18 mouse cellular contexts compared by ENCODE assay signal in the genomic region with DNA sequence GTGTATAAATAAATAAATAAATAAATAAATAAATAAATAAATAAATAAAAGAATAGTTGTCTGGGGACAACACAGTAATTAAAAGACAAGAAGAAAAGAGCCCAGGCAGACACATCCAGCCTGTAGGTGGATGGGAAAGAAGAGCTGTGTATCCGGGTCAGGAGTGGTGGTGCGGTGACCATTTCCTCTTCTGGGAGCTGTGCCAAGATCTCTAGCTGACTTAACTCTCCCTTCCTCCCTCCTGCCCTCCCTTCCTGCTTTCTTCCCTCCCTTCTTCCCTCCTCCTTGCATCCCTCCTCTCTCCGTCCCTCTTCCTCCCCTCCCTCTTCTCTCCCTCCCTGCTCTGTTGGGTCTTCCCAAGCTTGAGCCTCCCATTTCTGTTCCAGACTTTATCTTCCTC.
"Had no signal": no experiment of that assay in that cellular context is flagged by ENCODE, and none has a peak within 500 bp of the region (broad histone marks: within the 10 kb centered on the region; RNA-seq: fewer than 3 reads in every experiment).

No protein-coding gene starts in this region.

- H3K4me1 ChIP-seq: intestine, embryonic 15.5 days; limb, embryonic 12.5 days; limb, embryonic 15.5 days had no signal

- H3K27me3 ChIP-seq: intestine, embryonic 15.5 days; limb, embryonic 12.5 days; limb, embryonic 15.5 days had no signal

- H3K4me2 ChIP-seq: intestine, embryonic 15.5 days; limb, embryonic 12.5 days; limb, embryonic 15.5 days; liver, embryonic 11.5 days; midbrain, embryonic 12.5 days had no signal

- H3K4me3 ChIP-seq: intestine, embryonic 15.5 days; limb, embryonic 12.5 days; limb, embryonic 15.5 days; midbrain, embryonic 12.5 days had no signal

- H3K9ac ChIP-seq: intestine, embryonic 15.5 days; limb, embryonic 12.5 days; limb, embryonic 15.5 days; liver, embryonic 14.5 days; liver, postnatal 0 days; midbrain, embryonic 12.5 days had no signal

- DNase-seq: kidney, adult 11 months; kidney, adult 9 months; kidney, postnatal 14 days; left cerebral cortex, postnatal 4 days; liver, postnatal 0 days; right cerebral cortex, postnatal 25 days; spleen, adult 18-20 months; thymus, adult 2 months; thymus, postnatal 14 days; thymus, postnatal 4 days had no signal

- H3K36me3 ChIP-seq: intestine, embryonic 15.5 days; limb, embryonic 12.5 days; limb, embryonic 15.5 days; midbrain, embryonic 12.5 days had no signal

- H3K27ac ChIP-seq: intestine, embryonic 15.5 days; limb, embryonic 12.5 days; limb, embryonic 15.5 days; liver, embryonic 14.5 days; macrophage; midbrain, embryonic 12.5 days had no signal

- H3K9me3 ChIP-seq: intestine, embryonic 15.5 days; limb, embryonic 12.5 days; limb, embryonic 15.5 days; midbrain, embryonic 12.5 days had no signal

- ATAC-seq: intestine, embryonic 15.5 days; liver, postnatal 0 days; midbrain, embryonic 16.5 days had no signal
